Mouse (Mus musculus) left cerebral cortex, adult 2 months (tissue): ENCODE measurements at regions not wholly inside any gene's neighbourhood (a gene's known extent, or its start where the extent isn't known, plus 50 kb on each side); places are given as distances from the start of the nearest gene placed in this dataset.

Experiments used
- DNase-seq, 2 experiments: peaks; one replicate each; pipeline ENCODE4 v3.0.0; 2021 to 2022; ENCODE audit warnings: low spot score in 2 of 2, mixed read lengths in 1 of 2; ENCODE audit errors: extremely low spot score in 1 of 2
- H3K27ac ChIP-seq: fragments of 200-600 bp; 2 replicates; pipeline ENCODE4 v1.8.1; 2022
- H3K4me3 ChIP-seq: fragments of 200-600 bp; 2 replicates; pipeline ENCODE4 v1.8.1; 2022
- CTCF ChIP-seq: fragments of 200-600 bp; IDR thresholded peaks from 2 replicates; pipeline ENCODE4 v1.8.1; 2022; ENCODE audit warnings: antibody characterized with exemption, mild to moderate bottlenecking, moderate library complexity
- intact Hi-C: fragments of 180-260 bp; cut with DNase I; formaldehyde crosslinking; loops from one replicate; pipeline ENCODE4 v1.15.1; 2025

DNA sequence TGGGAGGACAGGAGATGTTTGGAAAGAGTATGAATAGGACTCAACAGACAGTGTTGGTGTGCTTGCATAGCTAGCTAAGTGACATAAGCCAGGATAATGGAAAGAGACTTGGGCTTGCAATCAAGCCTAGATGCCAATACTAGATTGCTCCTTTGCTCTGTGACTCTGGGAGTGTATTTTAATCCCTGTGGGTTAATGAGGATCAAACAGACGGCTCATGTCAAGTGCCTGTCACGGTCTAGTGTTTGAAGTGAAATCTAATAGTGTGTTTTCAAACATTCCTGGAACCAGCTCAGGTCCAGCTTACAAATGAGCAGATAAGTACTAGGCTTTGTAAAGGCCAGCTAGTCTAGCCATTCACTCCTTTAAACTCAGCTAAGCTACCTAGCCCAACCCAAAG, 64.1 kb upstream of the Ranbp3l start:
- Histone ChIP-seq H3K27ac (no peak overlapping the region), H3K4me3 (no peak overlapping the region)
- no peak for DNase-seq
- intact Hi-C loops: no loop called here
- no peak for TF ChIP-seq CTCF

DNA sequence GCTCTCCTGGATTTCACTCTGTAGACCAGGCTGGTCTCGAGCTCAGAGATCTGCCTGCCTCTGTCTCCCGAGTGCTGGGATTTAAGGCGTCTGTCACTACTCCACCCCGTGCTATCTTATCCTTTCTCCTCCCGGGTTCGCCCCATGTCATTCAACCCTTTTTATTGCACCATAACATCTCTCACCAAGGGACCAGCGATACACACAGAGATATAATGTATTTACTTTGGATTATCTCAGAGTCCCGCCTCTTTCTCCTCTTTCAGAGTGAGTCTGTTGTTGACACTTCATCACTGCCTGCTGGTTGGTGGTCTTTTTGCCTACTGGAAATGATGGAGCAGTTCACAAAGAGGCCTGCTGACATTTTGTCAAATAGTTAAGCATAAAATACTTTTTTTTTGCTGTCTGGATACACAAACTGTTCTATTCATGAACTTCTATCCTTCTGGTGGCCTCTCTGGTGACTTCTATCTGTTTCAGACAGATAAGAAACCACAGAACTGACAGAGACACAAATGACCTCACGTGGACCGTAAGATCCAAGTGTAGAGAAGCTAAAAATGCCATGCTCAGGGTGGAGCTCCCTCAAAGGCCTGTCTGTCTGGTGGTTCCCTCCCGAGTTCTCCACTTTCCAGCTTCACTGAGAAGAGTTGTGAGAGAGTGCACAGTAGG, 70.1 kb upstream of the Ranbp3l start:
- TF ChIP-seq CTCF: no peak
- intact Hi-C loops: loop anchor here (5.0 kb wide), 1 partner anchor 65 kb away; no protein-coding TSS in a partner anchor
- Histone ChIP-seq H3K4me3 (no peak overlapping the region), H3K27ac (no peak overlapping the region)
- DNase-seq: no peak

DNA sequence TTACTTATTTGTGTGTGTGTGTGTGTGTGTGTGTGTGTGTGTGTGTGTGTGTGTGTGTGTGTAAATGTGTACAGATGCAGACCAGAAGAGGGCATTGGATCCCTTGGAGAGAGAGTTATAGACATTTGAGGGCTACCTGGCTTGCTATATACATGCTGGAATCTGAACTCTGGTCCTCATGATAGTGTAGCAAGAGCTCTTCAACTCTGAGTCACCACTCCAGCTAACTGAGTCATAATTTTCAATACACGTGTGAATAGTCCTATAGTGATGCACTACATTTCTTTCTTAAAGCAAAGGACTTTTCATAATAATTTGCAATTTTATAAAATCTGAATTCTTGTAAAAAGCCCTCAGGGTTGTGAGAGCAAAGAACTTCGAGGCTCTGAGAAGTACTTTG, 70.9 kb upstream of the Ranbp3l start:
- TF ChIP-seq CTCF: no peak
- no peak for DNase-seq
- Histone ChIP-seq H3K27ac (no peak overlapping the region), H3K4me3 (no peak overlapping the region)
- intact Hi-C loops: loop anchor here (5.0 kb wide), 1 partner anchor 65 kb away; no protein-coding TSS in a partner anchor

DNA sequence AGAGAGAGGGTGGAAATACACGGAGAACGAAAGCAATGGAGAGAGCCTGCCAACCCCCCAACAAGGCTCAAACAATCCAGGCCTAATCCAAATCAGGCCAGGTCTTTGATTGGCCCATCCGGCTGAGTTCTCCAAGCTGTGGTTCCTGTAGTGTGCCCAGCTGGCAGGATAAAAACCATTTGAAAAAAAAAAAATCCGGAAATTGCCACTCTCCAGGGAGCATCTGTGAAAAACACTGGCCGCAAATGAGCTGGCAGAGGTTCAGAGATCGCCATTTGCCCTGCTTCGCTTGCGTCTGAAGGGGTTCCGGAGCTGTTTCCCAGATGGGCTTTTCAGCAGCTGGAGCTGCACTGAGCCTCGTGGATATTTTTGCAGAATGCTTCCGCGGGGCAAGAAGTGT, 71.4 kb upstream of the Ranbp3l start:
- H3K27ac ChIP-seq: no peak overlapping the region
- H3K4me3 ChIP-seq: no peak overlapping the region
- intact Hi-C loops: loop anchor here (5.0 kb wide), 1 partner anchor 66 kb away; no protein-coding TSS in a partner anchor
- DNase-seq: peak; percentile 20 to 22
- TF ChIP-seq CTCF: no peak

DNA sequence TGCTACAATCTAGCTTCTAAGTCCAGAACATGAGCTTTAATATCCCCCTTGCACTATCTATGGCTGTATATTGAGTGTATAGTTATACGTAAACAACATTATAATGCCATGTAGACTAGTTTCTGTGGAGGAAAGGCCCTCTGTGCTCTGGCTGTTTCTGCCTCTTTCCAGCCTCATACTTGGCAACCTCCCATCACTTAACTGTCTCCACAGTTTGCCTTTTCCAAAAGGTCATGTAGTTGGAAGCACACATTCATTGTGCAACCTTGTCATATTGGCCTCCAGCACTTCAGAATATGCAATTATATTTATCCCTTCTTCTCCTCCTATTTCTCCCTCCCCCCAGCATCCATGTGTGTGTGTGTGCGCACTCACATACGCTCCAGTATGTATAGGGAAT, 82.2 kb upstream of the Ranbp3l start:
- intact Hi-C loops: loop anchor here (1.0 kb wide), 1 partner anchor 258 kb away; no protein-coding TSS in a partner anchor
- Histone ChIP-seq H3K4me3 (no peak overlapping the region), H3K27ac (no peak overlapping the region)
- DNase-seq: no peak
- no peak for TF ChIP-seq CTCF

DNA sequence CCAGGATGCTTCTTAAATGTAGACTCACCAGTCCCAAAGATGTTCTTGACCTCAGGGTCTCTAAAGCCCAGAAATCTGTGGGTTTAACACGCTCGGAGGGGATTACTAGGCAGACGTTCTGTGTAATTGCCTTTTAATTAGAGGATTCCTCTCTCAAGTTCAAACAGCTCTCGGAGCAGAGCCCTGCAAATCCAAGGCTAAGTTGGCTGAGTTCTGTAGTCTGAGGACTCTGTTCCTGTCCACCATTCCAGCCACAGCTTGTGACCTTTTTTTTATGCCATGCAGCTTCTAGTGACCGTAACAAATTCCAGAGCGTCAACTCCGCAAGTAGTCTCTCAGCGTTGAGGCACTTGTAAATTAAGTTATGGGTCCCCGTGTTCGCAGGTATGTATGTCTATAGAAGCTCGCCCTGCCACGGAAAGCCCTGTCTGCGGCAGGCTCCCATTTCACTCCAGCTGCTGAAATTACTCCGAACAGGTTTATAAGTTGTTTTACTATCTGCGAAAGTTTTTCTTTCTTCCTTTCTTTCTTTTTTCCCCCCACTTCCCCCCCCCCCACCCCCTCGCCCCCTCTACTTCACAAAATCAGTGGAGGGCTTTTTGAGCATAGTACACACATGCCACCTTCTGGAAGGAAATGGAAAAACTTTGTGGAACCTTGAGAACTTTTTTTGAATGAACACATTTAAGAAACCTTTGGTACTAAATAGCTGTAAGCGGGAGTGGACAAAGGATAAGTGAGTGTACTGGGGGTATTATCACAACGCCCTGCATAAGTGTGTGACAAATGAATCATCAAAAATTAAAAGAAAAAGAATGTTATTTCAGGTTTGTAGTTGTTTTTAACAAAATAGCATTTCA, 82.9 kb upstream of the Ranbp3l start:
- no peak overlapping the region for H3K4me3 ChIP-seq
- TF ChIP-seq CTCF: peak; percentile 57
- intact Hi-C loops: loop anchor here (1.0 to 5.0 kb wide), 3 partner anchors 68 to 258 kb away; no protein-coding TSS in a partner anchor
- DNase-seq: no peak
- no peak overlapping the region for H3K27ac ChIP-seq

DNA sequence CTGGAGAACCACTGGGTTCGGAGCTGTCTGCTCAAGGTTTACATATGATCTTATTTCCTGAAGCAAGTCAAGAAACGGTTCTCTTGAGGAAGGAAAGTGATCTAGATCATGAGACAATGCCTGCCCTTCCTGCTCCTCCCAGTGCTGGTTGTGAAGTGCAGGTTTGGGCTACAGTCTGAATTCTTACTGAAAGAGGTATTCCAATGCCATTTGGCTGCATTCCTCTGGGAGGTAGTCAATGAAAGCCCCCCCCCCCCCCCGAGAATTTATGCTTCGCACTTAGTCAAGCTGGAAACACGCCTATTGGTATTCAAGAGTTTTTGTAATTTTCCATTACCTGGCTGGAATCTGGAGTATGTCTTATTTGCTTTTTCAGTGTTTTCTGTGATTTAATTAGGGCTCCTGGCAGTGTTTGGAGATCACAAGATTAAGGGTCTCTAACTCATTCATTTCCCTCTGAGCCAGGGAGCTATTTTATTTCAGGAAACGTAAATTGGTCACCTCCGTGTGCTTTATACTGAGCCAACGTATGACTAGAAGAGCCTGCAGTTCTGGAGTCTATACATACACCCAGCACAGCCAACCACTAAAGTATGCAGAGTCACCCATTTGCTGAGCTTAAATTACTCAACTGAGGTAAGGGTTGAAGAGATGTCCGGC, 84.7 kb upstream of the Ranbp3l start:
- no peak overlapping the region for H3K27ac ChIP-seq
- H3K4me3 ChIP-seq: no peak overlapping the region
- no peak for TF ChIP-seq CTCF
- intact Hi-C loops: loop anchor here (5.0 kb wide), 2 partner anchors 66 to 86 kb away; no protein-coding TSS in a partner anchor
- DNase-seq: no peak

DNA sequence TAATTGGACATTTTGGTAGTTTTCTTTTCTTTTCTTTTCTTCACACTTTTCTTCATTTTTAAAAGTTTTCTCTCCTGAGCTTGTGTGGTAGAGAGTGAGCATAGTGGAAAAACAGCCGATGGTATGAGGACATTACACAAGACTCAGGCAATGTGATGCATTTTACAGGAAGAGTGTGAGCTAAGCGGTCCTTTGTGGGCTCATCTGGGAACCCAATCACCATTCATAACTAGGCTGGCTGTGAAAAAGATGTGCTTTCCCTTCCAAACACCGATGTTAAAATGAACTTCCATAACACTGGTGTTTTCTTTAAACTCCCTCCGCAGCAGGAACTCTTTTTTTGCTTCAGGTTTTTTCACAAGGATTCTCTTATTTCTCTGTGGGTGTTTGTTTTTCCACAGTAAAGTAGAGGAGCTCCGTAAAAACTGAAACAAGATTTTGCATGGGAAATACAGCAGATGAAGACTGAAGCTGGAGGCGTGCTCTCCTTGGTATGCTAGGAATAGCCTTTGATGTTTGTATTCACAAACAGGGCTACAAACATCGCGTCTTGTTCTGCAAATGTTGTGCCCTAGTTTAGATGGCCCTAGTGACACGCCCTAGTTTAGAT, 92.8 kb upstream of the Ranbp3l start:
- Histone ChIP-seq H3K4me3 (peak overlapping the region; percentile 11; the same call in 1 of the 2 replicates), H3K27ac (0 out of 2 replicates have a peak overlapping the region, but pooled peaks have one; percentile 5)
- intact Hi-C loops: no loop called here
- TF ChIP-seq CTCF: no peak
- DNase-seq: no peak

DNA sequence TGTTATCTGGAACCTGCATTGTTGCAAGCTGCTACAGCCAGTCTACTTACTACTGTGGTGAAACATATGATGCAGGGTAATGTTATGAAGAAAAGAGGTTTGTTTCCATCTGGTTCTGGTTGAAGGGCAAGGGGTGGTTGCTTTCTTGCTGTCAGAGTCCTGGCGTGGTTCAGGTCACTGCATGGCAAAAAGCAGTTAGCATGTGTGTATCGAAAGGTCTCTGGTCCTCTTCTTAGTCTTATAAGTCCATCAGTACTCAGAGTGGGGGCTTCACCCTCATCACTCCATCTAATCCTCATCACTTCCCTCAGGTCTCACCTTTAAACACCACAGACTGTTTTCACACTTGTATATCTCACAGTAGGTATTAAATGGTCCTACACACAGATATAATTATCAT, 99.7 kb upstream of the Ranbp3l start:
- DNase-seq: no peak
- intact Hi-C loops: no loop called here
- Histone ChIP-seq H3K27ac (no peak overlapping the region), H3K4me3 (no peak overlapping the region)
- TF ChIP-seq CTCF: no peak

DNA sequence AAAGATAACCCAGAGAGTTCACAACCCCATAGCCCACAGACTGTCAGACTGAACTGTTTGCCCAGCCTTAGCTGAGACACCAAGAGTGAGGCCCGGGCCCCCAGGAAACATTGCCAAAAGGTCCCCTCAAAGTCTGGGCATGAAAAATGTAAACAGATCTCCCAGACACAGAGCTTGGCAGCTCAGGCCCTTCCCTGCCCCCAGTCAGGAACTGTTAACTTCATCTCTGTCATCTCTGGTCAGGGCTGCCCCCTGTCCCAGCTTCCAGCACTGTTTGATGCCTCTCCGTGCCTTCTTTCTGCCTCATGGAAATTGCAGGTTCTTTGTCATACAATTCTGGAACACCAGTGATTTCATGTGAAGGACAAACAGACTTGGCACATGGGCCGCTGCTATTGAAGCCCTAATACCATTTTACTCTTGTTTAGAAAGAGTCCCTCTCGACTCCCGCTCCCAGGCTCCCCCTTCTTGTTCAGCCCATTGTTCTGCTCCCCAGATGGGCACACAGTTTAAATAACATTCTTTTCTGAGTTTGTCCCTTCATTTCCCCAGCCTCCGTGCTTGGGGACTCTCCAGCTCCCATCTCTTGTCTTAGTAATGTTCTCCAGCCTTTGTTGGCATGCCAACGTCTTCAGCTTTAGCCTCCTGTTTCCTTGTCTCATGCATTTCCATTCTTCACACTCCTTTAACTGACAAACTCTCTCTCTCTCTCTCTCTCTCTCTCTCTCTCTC, 100.4 kb upstream of the Ranbp3l start:
- Histone ChIP-seq H3K4me3 (no peak overlapping the region), H3K27ac (no peak overlapping the region)
- intact Hi-C loops: no loop called here
- no peak for DNase-seq
- no peak for TF ChIP-seq CTCF
